Mouse (Mus musculus) frontal cortex, postnatal 25 days (tissue): ENCODE results near the gene Mrps21.

Source experiments
- DNase-seq, 2 experiments: peaks; one replicate each; pipeline ENCODE4 v3.0.0; 2022; ENCODE audit warnings: low spot score in 2 of 2

Mrps21 gene

DNA sequence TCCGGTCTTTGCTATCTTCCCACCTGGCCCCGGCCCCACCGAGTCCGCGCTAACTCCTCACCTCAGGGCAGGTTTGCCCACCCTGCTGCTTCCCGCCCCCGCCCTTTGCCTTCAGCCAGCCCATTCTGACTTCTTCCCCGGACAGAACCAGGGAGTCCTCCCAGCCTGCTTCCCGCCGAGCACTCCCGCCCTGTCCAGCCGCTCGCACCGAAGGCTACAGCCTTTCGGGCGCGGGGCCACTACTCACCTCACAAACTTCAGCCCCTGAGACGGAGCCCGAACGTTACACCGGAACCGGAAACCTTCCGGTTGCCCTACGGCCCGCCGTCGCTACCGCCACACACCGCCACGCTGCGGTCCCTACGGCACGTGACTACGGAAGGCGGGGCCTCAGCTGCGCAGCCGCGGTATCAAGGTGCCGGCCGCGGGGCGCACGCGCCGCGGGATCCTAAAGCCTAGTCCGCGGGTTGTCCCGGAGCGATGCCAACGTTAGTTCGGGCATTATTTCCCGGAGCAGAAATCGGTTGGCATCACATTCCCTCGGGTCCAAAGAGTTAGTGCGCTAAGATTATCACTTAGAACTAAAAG lies 15.7 kb downstream of the Mrps21 start, which contains the start of gene Prpf3:
TSS of gene Prpf3 (minus strand) at position 384 of the 588 bp plus-strand sequence.
- DNase-seq = peak; percentile 86 to 92

DNA sequence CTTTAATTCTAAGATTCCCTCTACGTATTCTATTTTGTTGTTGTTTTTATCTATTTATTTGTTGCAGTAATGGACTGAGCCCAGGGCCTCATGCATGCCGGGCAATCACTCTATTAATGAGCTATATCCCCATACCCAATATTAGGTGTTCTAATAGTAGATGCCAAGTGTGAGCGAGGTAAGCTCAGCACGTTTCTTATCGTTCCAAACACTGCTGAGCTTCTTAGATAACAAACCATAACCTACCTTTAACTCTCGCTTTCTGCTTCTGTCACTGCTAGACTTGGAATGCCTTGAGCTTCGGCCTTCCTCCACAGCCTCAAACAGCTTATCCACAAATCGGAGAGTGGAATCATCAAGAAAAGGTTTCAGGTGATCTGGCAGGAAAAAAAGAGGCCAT lies 20.0 kb downstream of the Mrps21 start:
- no peak for DNase-seq

DNA sequence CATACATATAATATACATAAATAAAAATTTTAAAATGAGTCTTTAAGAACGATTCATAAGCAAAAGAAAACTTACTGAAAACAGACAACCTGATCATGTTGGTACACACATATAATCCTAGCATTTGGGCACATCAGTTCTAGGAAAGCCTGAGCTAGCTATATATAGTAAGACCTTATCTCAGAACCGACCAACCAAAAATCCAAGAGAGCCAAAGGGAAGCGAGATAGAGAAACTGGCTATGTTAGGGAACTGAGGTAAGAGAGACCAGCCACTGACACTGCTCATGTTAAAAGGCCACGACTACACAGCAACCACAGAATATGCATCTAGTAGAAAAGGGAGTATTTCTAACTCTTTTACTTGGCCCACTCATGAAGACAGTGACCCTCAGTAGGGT lies 20.7 kb downstream of the Mrps21 start:
- no peak for DNase-seq

DNA sequence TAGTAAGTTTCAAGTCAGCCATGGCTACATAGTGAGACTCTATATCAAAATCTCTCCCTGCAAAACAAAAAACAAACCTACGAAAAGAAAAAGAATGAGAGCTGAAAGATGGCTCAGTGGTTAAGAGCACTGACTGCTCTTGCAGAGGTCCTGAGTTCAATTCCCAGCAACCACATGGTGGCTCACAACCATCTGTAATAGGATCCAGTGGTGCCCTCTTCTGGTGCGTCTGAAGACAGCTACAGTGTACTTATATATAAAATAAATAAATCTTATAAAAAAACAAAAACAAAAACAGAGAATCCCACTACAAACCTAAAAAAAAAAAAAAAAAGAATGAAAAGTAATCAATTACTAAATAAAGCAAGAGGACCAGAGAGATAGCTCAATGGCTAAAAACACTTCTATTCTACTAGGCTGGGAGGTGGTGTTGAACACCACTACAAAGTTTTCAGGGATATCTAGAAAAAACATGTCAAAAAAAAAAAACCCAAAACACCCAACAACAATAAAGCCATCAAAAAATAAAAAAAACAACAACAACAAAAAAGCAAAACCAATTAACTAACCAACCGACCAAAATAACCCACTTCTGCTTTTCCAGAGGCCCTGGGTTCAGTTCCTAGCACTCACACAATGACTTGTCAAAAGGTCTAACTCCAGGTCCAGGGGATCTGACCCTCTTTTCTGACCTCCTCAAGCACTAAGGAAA lies 28.7 kb downstream of the Mrps21 start:
- no peak for DNase-seq

DNA sequence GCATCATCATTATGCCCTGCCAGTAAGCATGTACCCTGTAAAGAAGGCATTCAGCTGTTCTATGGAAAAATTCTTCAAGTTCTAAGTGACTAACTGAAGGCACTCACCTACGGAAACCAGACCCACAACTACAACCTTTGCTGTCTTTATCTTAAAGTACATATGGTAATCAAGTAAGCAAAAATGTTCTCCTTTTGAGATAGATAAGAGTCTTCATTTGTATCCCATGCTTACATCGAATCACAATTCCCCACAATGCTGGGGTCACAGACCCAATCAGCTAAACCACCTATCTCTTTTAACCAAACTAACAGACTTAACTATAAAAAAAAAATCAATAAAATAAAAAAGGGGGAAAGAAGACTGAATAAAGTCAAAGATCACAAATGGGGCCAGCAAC lies 32.1 kb downstream of the Mrps21 start:
- no peak for DNase-seq

DNA sequence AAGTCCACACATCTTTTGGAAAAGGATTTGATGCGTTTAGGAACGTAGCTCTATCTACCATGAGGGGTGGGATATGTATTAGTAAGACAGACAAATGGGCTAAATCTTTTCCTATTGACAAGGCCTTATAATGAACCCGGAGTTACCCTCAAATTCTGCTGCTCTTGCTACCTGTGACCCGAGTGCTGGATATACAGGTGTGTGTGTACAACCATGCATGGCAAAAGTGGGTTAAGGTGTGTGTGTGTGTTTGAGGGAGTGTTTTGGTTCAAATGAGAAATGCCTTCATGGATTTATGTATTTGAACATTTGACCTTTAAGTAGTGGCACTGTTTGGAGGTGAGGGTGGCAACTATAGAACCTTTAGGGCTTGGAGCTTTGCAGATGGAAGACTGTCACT lies 42.3 kb downstream of the Mrps21 start:
- no peak for DNase-seq

DNA sequence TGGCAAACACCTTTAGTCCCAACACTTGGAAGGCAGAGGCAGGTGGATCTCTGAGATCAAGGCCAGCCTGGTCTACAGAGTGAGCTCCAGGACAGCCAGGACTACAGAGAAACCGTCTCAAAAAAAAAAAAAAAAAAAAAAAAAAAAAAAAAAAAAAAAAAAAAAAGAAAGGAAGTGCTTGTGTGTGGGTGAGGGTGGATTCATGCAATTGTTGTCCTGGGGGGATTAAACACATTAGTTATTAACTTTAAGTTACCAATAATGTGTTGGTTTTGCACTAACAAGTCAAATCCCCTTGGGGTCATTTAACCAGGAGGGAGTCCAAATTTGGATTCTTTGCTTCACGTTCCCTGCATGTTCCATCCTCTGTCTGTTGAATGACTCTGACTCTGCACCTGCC lies 45.0 kb downstream of the Mrps21 start:
- DNase-seq = no peak

DNA sequence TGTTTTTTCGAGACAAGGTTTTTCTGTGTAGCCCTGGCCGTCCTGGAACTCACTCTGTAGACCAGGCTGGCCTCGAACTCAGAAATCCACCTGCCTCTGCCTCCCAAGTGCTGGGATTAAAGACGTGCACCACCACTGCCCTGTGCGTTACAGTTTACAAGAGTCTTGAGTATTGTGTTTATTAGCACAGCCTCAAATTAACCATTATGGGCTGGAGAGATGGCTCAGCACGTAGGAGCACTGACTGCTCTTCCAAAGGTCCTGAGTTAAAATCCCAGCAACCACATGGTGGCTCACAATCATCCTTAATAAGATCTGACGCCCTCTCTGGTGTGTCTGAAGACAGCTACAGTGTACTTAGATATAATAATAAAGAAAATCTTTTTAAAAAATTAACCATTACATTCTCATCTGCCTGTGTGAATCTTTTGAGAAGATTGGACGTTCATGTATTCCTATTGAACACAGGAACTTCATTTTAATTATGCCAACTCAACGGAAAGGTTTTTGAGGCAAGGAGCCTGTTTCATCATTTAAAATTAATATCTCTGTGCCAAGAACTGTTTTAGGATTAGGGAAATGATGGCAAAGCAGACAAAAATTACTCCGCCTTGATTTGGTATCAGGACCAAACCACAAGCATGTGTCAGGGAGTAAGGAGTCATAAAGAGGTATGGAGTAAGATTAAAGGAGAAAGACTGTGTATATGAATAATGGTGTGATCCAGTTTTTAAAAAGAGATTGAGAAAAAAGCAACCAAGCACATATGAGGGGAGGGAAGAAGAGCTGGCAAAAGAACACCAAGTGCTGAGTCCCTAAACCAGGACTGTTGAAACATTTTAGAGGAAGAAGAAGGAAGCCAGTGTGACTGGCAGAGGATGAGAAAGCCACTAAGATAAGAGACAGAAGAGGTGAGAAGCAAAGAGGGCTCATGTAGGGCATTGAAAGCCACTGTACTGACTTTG lies 51.0 kb downstream of the Mrps21 start:
- DNase-seq = no peak

DNA sequence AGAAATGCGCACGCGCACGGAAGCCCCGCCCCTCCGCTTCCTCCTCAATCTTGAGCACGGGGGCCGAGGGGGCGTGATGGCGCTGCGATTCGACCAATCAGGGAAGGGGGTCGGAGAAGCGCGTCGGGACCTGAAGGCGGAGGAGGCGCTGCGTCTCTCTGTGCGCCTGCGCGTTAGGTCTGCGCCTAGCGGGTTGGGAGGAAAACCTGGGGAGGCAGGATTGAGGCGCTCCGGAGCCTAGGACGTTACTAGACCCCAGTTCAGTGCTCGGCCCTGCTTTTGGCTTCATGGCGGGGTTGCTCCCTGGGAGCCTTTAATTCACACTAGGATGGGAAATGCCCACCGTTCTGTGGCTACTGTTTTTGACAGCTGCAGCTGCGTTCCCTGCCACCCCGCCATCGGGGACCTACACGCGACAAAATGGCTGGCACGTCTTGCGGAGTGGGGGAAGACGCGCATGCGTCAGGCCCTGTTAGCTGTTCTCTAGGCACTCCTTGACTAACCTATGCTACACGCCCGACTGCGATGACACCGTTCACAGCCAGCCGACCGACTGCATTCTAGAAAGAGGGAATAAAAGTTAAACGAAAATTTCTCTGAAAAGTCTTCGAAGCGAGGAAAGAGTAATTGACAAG lies 51.9 kb downstream of the Mrps21 start:
- peak; percentile 97 to 99 for DNase-seq

DNA sequence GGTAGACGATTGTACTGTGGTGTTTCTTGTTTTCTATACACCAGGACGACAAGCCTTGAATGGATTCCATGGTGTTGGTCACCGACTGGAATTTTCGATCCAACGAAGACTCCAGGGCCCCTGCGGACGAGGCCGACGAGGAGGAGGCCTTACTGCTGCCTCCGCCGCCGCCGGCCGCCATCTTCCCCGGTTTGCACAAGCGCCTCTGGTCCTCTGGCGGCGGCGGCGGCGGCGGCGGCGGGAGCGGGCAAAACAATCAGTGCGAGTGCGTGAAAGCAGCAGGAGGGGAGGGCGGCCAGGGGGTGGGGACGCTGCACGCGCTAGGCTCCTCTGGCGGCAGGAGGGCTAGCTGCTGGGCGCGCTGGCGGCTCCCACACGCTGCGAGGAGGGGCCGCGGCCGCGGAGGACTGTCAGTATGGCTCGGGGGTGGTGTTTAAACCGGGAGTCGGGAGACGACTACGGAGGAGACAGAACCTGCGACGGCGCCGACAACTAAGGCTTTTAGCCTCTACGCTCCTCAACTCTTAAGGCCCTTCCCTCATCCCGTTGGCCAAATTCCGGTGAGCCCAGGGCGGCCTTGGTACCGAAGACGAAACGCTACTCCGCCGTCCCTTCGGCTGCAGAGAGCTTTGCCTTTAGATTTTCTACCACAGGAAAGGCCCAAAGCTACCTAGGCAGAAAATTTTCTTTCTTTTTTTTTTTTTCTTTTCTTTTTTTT lies 52.6 kb downstream of the Mrps21 start, which contains the start of gene Rprd2:
TSS of gene Rprd2 (minus strand) at position 293 of the 718 bp plus-strand sequence.
- DNase-seq = peak; percentile 59 to 60

DNA sequence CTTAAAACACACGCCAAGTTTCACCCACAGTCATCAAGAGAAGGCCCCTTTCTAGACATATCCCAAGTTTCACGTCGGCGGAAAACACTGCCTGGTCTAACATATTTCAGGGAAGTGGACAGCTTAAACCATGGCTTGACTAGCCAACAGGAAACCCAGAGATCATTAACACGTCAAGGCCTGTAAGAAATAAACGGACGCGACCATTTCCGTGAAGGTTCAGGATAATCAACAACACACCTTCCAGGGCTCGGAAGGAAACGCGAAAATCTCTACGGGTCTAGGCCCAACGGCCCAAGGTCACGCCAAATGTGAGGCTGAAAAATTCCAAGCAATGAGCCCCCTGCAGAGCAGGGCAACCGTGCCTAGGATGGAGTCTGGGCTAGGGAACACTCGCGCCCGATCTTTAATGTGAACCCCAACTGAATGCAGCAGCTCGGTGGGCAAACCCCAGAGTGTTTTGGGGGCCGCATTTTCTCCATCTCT lies 53.2 kb downstream of the Mrps21 start:
- peak in 1 of 2 experiments; percentile 28 for DNase-seq

DNA sequence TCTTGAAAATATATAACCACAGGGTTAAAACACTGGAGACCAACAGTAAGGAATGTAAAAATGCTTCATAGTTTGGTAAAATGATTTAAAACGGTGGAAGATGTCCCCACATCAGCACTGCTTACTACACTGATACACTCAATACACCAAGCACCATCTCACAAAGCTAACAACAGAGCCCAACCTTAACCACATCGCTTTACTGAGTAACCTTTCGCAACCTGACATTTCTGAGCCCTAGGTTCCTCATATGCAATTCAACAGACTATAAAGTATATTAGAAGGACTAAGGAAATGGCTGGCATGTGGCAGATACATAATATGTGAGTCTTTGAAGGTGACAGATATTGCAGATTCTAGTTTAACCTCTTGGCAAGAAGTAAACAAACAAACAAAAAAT lies 54.6 kb downstream of the Mrps21 start:
- DNase-seq = no peak
